Mouse (Mus musculus) spleen, adult 18-20 months (tissue): Measurements from ENCODE around the gene Esr1.
"Not testable (repeated sequence)": the region's sequence is repeated elsewhere in the genome, so short reads cannot be mapped to it uniquely, and the experiment has no call there.

ENCODE experiments used
- DNase-seq, 2 experiments: peaks; one replicate each; pipeline ENCODE4 v3.0.0; 2022; ENCODE audit warnings: mixed read lengths in 2 of 2

Esr1 gene

DNA sequence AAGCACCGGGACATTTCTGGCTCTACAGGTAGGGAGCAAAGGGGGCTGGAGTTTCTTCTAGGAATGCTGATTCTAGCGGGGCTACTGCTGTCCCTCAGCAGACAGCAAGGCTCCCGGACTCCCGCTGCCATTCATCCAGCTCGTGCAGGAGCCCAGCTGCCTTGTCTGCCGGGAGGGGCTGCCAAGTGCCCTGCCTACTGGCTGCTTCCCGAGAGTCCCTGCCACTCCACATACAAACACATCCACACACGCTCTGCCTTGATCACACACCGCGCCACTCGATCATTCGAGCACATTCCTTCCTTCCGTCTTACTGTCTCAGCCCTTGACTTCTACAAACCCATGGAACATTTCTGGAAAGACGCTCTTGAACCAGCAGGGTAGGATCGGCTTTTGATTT is 98.5 kb downstream of the Esr1 start:
- no peak for DNase-seq

DNA sequence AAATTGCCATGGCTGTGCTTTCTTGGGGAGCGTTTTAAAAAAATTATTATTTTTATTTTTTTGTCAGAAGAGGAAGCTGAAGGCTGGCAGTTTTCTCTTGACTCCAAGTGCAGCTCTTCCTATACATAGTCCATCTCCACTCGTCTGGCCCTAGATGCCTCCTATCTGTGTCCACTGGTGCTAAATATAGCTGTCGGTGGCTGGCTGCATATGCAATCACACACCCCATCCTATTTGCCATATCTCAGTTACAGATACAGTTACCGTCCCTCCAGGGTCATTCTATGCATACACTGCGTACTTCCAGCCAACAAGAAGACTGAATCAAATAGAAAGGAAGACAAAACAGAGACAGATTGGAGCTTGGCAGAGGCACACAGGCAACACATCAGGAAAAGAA is 100.0 kb downstream of the Esr1 start:
- DNase-seq = no peak

GRCm38 (mm10) chr10:4712061-4712908 is 100.9 kb downstream of the Esr1 start:
- DNase-seq = no peak

DNA sequence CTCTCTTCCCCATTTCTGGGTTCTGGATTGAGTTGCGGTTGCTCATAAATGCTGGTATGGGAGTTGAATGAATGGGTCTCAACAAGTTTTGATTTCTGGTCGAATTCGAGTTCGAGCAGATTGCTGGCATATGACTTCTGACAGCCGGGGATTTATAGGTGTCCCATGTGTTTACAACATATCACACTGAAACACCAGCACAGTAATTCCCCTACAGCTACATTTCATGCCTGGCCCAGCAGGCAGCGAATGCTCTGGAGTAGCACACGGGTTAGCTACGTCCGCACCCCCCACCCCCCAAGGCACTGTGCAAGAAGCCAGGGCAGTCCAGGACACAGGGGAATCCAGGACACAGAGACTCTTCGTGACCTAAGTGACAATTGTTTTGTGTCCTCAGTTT is 102.0 kb downstream of the Esr1 start:
- no peak for DNase-seq

DNA sequence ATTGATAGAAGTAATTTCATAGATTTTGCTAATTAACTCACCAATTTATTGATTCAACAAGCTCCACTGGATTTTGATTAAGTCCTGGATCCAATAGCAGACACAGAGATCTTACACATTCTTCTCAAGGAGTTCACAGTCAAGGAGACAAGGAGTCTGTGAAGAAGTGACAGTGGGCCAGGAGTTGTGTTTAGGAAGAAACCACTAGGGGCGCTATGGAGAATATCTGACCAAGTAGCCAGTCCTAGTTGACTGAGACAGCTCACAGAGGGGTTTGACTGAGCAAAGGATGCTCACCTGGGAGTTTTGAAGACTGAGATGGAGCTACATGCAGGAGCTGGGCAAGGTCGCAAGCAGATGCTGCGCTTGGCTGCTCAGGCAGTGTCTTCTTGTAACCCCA is 113.5 kb downstream of the Esr1 start:
- no peak for DNase-seq

GRCm38 (mm10) chr10:4726141-4726540 is 114.7 kb downstream of the Esr1 start:
- DNase-seq = no peak

- DNase-seq = no peak
These were observed 120.9 kb downstream of the Esr1 start for GRCm38 (mm10) chr10:4732328-4732727.

DNA sequence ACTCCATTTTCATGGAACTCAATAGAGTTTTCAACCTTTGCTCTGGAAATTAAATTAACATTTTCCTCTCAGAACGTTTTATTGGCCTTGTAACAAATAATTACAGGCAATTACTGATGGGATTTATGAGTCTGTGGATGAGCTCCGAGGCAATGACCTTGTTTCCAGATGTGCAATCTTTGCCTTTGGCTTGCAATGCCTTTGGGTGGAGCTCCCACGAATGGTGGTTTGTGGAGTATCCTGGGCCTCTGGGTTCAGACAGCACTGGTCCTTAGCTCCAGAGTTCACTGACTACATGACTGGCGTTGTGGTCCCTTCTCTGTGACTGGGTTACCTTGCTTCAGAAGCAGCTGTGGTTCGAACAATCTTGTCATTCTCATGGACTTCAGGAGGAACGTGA is 122.6 kb downstream of the Esr1 start:
- DNase-seq = no peak

DNA sequence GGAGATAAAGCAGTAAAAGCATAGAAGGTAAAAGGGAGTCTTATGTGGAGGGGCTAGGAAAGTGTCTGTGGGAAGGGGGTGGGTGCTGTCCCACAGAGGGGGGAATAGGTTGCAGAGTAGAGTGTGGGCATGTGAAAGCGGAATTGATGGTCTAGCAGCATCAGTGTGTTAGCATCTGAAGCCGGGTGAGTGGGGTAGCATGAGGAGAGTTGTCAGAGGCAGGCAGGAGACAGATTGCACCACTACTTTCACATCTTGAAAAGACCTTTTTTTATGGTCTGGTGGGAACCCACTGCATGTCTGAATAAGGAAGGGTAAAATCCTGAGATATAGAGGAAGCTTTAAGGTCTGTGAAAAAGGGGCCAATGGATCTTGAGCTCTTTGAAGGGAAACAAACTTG is 123.5 kb downstream of the Esr1 start:
- no peak for DNase-seq

DNA sequence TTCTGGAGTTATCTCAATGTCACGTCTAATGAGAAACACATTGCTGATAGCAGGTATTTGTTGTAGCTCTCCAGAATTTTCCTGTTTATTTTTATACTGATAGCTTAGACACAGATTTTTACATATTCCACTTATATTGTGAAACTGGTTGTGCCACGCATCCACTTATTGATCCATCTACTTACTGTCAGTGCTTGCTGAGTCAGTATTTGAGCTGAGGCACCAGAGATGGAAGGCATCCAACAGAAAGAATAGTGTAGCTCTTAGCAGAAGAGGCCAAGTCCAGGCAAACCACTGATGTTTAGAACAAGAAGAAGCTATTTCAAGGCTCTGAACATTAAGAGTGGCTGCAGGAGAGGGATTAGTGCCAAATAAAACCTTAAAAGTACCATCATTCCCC is 126.9 kb downstream of the Esr1 start:
- no peak for DNase-seq

GRCm38 (mm10) chr10:4751091-4751490 is 139.7 kb downstream of the Esr1 start:
- not testable (repeated sequence) for DNase-seq

DNA sequence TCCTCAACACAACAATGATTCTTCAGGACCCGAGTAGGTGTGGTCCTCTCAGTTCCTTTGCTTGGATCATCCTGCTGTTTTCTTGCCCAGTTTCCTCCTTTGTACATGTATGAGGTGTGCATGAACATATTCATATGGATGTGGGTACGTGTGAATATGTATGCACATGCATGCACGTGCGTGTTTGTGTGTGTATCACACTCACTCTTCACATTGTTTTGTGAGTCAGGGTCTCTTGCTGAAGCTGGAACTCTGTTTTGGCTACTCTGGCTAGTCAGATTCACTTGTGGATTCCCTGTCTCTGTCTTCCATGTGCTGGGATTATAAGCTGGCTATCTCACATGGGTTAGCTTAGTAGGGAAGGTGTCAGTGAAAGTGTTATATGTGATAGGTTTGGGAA is 141.6 kb downstream of the Esr1 start:
- DNase-seq = no peak

DNA sequence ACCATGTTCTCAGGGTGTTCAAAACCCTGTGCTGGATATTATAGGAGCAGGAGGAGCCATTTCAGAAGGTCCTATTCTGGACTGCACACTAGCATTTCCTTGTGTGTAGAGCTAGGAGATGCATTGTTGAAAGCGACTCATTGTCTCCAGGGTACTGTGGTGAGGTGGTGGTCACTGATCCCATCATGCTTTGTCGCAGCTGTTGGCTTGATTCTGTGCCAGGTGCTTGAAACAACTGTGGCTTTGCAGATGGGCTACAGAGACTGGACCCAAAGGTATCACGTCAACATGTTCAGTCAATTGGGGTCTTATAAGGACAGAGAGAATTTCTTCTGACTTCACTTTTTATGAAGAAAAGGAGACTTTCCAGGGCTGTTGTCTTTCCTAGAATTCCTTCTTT is 164.1 kb downstream of the Esr1 start:
- no peak for DNase-seq

GRCm38 (mm10) chr10:4776007-4776713 is 164.8 kb downstream of the Esr1 start:
- no peak for DNase-seq

GRCm38 (mm10) chr10:4776714-4777090 is 165.3 kb downstream of the Esr1 start:
- no peak for DNase-seq

- DNase-seq = no peak
These were observed 166.6 kb downstream of the Esr1 start for GRCm38 (mm10) chr10:4777996-4778395.

- no peak for DNase-seq
These were observed 169.5 kb downstream of the Esr1 start for GRCm38 (mm10) chr10:4780926-4781325.

GRCm38 (mm10) chr10:4787003-4787628 is 175.7 kb downstream of the Esr1 start:
- peak; percentile 18 to 32 for DNase-seq

- DNase-seq = no peak
These were observed 186.9 kb downstream of the Esr1 start for GRCm38 (mm10) chr10:4798268-4798808.

DNA sequence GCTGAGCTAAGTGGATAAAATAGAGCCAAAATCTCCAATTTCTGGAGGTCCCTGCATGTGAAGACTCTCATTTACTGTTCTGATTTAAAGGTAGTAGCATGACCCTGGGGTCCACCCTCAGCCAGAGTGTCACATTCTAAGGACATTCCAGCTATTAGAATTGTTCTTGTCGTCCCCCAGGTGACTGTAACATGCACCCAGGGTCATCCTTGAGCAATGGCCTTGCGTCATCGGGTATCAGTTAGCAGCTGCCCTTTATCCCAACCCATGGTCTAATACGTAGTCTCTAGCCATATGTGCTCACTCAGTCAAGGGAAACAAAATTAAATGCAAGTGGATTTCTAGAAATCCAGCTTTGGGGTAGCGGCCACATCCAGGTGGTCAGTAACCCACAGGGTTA is 213.0 kb downstream of the Esr1 start:
- DNase-seq = no peak

DNA sequence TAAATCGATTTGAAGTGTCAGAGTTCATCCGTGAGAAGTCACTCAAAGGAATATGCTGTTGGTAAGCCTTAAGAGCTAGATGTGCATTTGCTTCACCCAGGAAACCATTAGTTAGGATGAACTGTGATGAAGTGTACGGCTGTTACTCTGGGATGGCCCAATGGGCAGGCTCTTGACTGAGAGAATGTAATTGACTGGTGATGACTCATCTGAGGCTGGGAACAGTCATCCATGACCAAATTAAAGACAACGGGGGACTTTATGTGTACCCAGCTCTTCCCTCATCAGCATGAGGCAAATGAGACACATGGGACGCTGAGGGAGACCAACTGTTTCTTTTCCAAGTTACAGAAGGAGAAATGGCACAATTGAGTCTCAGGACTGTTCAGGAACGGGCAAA is 219.2 kb downstream of the Esr1 start:
- DNase-seq = no peak

DNA sequence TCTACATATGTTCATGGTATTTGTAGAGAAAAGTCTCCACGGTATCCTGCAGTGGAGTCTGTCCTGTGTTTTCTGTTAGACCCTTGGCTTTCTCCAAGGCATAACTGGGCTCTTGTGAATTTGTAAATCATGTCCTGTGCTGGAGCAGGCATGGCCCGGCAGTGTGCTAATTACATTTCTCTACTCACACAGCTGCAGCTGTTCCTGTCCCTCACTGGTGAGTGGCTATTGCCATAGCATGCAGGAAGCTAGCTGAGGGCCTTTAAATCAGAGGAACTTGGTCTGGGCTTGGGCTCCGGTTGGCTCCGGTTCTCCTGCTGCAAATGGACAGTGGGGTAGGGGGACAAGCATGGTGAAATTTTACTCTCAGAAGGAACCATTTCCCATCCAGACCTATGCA is 226.7 kb downstream of the Esr1 start:
- no peak for DNase-seq

DNA sequence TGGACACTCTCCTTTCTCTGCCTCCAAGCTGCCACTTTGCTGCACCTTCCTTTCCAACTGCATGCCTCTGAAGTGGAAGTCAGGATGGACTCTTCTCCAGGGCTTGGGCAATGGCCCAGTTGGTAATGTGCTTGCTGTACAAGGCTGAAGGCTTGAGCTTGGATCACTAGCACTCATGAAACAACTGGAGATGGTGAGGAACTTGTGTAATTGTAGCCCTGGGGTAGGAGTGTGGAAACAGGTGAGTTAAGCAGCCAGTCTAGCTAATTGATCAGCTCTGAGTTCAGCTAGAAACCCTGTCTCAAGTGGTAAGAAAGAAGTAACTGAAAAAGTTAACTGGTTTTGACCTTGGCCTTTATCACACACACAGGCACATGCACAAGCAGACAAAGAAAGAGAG is 229.6 kb downstream of the Esr1 start:
- DNase-seq = no peak

DNA sequence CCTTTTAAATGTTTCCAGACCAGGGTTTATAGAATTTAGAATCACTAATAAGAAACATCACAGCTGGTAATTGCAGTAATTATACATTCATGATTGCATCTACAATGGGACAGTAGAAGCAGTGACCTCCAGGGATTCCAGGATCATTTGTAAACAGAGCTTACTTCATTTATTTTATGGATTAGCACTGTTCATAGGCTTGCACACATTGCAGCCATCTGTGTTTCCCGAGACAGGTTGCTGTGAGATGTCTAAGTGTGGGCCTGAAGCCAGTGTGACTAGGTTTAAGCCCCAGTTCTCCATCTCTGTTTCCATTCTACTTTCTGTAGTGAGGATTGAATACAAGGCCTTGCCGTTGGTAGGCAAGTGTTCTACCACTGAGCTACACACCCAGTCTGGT is 236.1 kb downstream of the Esr1 start:
- no peak for DNase-seq
